Mouse (Mus musculus) cerebellum, postnatal 10 days (tissue): ENCODE results near the gene Rtn4rl2.
A peak's percentile ranks its signal among the peaks of the same experiment; 100 is the strongest.

Experiments used
- DNase-seq, 2 experiments: peaks; one replicate each; pipeline ENCODE4 v3.0.0; 2021; ENCODE audit warnings: mixed read lengths in 2 of 2

The Rtn4rl2 gene

GRCm38 (mm10) chr2:84841905-84842304 is 44.6 kb downstream of the Rtn4rl2 start:
- DNase-seq = no peak

GRCm38 (mm10) chr2:84840748-84841563 is 45.6 kb downstream of the Rtn4rl2 start:
- DNase-seq = no peak

GRCm38 (mm10) chr2:84840016-84840747 is 46.3 kb downstream of the Rtn4rl2 start:
- DNase-seq = peak; percentile 66 to 69

GRCm38 (mm10) chr2:84838993-84839980 is 47.2 kb downstream of the Rtn4rl2 start:
- peak; percentile 19 to 20 for DNase-seq

- DNase-seq = no peak
Measured at GRCm38 (mm10) chr2:84838593-84838949, 47.9 kb downstream of the Rtn4rl2 start, which contains the start of gene Slc43a1. Gene Slc43a1 (plus strand): TSS chr2:84838850.

- no peak for DNase-seq
Measured at GRCm38 (mm10) chr2:84837817-84838592, 48.5 kb downstream of the Rtn4rl2 start.

- no peak for DNase-seq
Measured at GRCm38 (mm10) chr2:84837107-84837506, 49.4 kb downstream of the Rtn4rl2 start.

GRCm38 (mm10) chr2:84831666-84832391 is 54.7 kb downstream of the Rtn4rl2 start:
- peak; percentile 92 to 95 for DNase-seq

GRCm38 (mm10) chr2:84827283-84827920 is 59.1 kb downstream of the Rtn4rl2 start:
- peak; percentile 28 to 30 for DNase-seq

- peak; percentile 88 to 90 for DNase-seq
Measured at GRCm38 (mm10) chr2:84826488-84827282, 59.8 kb downstream of the Rtn4rl2 start, which contains the start of gene Timm10. Gene Timm10 (plus strand): TSS chr2:84826997.

- no peak for DNase-seq
Measured at GRCm38 (mm10) chr2:84823237-84823636, 63.3 kb downstream of the Rtn4rl2 start.

GRCm38 (mm10) chr2:84822552-84822951 is 64.0 kb downstream of the Rtn4rl2 start, which contains the start of gene Smtnl1:
Gene Smtnl1 (minus strand): TSS chr2:84822652.
- no peak for DNase-seq
